Mouse (Mus musculus) heart, adult 2 months (tissue): ENCODE measurements at regions not wholly inside any gene's neighbourhood (a gene's known extent, or its start where the extent isn't known, plus 50 kb on each side); places are given as distances from the start of the nearest gene placed in this dataset.

Experiments
- DNase-seq, 2 experiments: peaks; one replicate each; pipeline ENCODE4 v3.0.0; 2021
- H3K27ac ChIP-seq: fragments of 200-600 bp; 2 replicates; pipeline ENCODE4 v1.8.1; 2022
- H3K27me3 ChIP-seq: fragments of 200-500 bp; 2 replicates; pipeline ENCODE4 v1.6.1; 2012; ENCODE audit warnings: mild to moderate bottlenecking, low read length, inconsistent platforms, mixed read lengths; ENCODE audit not compliant: control insufficient read depth, insufficient read depth
- H3K36me3 ChIP-seq: fragments of 200-500 bp; 2 replicates; pipeline ENCODE4 v1.6.1; 2012; ENCODE audit warnings: low read length, inconsistent platforms; ENCODE audit not compliant: control insufficient read depth, insufficient read depth
- H3K4me1 ChIP-seq: fragments of 200-500 bp; 2 replicates; pipeline ENCODE4 v1.6.1; 2011; ENCODE audit warnings: low read length; ENCODE audit not compliant: control insufficient read depth, insufficient read depth
- H3K4me3 ChIP-seq: fragments of 200-600 bp; 2 replicates; pipeline ENCODE4 v1.8.1; 2022
- H3K79me2 ChIP-seq: fragments of 200-500 bp; replicated peaks from 2 replicates; pipeline ENCODE4 v1.6.1; 2012; ENCODE audit warnings: mild to moderate bottlenecking, inconsistent platforms, low read length, moderate library complexity, mixed read lengths; ENCODE audit not compliant: control insufficient read depth, insufficient read depth
- H3K9ac ChIP-seq: fragments of 200-500 bp; 2 replicates; pipeline ENCODE4 v1.6.1; 2012; ENCODE audit warnings: low read depth, mild to moderate bottlenecking, control low read depth, inconsistent platforms, low read length, mixed read lengths
- CTCF ChIP-seq: fragments of 200-600 bp; IDR thresholded peaks from 2 replicates; pipeline ENCODE4 v1.8.1; 2022; ENCODE audit warnings: antibody characterized with exemption, mild to moderate bottlenecking, moderate library complexity
- EP300 ChIP-seq: fragments of 200-500 bp; IDR thresholded peaks from 2 replicates; pipeline ENCODE4 v1.6.1; 2011; ENCODE audit warnings: low read depth, low read length, control low read depth; ENCODE audit not compliant: insufficient read depth
- POLR2A ChIP-seq: fragments of 200-500 bp; IDR thresholded peaks from 2 replicates; pipeline ENCODE4 v1.6.1; 2011; ENCODE audit warnings: mild to moderate bottlenecking, low read depth, low read length, control low read depth; ENCODE audit not compliant: insufficient read depth
- WGBS: fragments of 180-500 bp; shearing (Covaris S2); methylation state at CpG from one replicate; pipeline ENCODE4 v1.1.7; 2018; 5-methylcytosine and 5-hydroxymethylcytosine counted together
- intact Hi-C: fragments of 180-260 bp; cut with DNase I; formaldehyde crosslinking; loops from one replicate; pipeline ENCODE4 v1.15.1; 2025

- no peak overlapping the region for H3K9ac ChIP-seq
- no peak overlapping the region for H3K27ac ChIP-seq
- no peak overlapping the region for H3K4me3 ChIP-seq
- DNase-seq: no peak
- H3K79me2 ChIP-seq: no peaks in the 10 kb centered on the region
- H3K4me1 ChIP-seq: no peaks in the 10 kb centered on the region
- H3K36me3 ChIP-seq: no peaks in the 10 kb centered on the region
- intact Hi-C loops: no loop called here
- no peak for TF ChIP-seq EP300
- TF ChIP-seq POLR2A: no peak
- TF ChIP-seq CTCF: no peak
- H3K27me3 ChIP-seq: no peaks in the 10 kb centered on the region
- WGBS: 84% methylated on average over 4 of the region's 4 CpGs
Measured at GRCm38 (mm10) chr14:46260291-46260980, 118.8 kb upstream of the Gm15217 start.

DNA sequence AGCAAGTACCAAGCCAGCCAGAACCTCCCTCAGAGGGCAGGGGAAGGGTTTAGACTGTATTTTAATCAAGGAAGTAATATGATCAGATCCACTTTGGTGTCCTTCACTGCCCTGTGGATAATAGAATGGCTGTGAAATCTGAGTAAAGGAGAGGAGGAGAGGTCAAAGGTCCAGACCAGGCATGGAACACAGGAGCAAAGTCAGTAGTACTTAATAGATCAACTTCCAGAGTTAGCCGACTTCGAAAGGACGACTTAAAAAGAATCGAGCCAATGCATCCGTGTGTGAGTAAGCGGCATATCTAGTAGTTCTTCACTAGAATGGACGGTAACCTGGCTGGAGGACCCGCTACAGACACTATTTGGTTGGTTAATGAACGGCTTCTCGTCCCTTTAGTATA, 103.8 kb upstream of the Gm15217 start:
- H3K27ac ChIP-seq: no peak overlapping the region
- 95% methylated on average over 10 of the region's 10 CpGs for WGBS
- H3K27me3 ChIP-seq: no peaks in the 10 kb centered on the region
- no peaks in the 10 kb centered on the region for H3K4me1 ChIP-seq
- no peaks in the 10 kb centered on the region for H3K36me3 ChIP-seq
- H3K4me3 ChIP-seq: no peak overlapping the region
- intact Hi-C loops: no loop called here
- H3K9ac ChIP-seq: no peak overlapping the region
- H3K79me2 ChIP-seq: no peaks in the 10 kb centered on the region
- DNase-seq: no peak
- no peak for TF ChIP-seq POLR2A

- no peak for DNase-seq
- no peaks in the 10 kb centered on the region for H3K79me2 ChIP-seq
- no peak overlapping the region for H3K9ac ChIP-seq
- H3K4me3 ChIP-seq: no peak overlapping the region
- H3K27me3 ChIP-seq: no peaks in the 10 kb centered on the region
- H3K36me3 ChIP-seq: no peaks in the 10 kb centered on the region
- H3K4me1 ChIP-seq: no peaks in the 10 kb centered on the region
- WGBS: 95% methylated on average over 6 of the region's 6 CpGs
- H3K27ac ChIP-seq: no peak overlapping the region
- intact Hi-C loops: no loop called here
- TF ChIP-seq POLR2A: no peak
- TF ChIP-seq CTCF: no peak
- TF ChIP-seq EP300: no peak
Measured at GRCm38 (mm10) chr14:46276926-46277831, 102.0 kb upstream of the Gm15217 start.

DNA sequence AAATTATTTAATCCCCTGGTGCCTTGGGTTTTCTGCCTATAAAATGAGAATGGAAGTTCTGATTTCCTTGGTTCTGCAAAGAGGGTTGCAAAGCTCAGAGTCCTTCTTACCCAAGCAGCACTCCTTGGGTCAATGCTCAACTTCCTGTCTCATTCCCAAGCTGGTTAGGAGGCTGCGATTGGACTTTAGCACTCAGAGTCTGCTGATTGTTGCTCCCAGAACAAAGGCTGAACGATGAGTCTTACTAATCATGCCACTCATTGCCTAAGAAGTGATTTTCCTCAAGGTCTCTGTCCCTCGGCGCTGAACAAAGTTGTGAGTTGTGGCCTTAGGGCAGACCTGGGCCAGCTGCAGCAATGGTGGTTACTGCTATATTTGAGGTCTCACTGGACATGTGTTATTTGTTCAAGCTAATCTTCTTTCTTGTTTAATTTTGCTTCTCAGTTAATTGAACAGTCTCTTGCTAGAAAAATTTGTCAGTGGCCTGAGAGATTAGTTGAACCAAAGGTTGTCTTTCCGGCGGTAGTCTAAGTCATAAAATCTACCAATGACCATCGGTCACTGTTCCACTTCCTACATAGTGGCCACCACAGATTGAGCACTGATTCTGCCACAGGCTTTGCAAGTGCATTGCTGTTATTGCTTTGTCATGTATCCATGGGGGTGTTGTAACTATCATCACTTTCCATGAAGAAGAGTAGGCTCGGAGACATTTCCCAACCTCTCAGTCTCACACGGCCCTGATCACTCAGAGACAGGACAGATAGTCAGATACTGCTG, 101.2 kb upstream of the Gm15217 start:
- Histone ChIP-seq H3K4me1 (no peaks in the 10 kb centered on the region), H3K4me3 (no peak overlapping the region), H3K27ac (no peak overlapping the region), H3K27me3 (no peaks in the 10 kb centered on the region), H3K9ac (no peak overlapping the region), H3K79me2 (no peaks in the 10 kb centered on the region), H3K36me3 (no peaks in the 10 kb centered on the region)
- no peak for DNase-seq
- WGBS: 87% methylated on average over 9 of the region's 9 CpGs
- TF ChIP-seq EP300: no peak
- no peak for TF ChIP-seq POLR2A
- no peak for TF ChIP-seq CTCF
- intact Hi-C loops: no loop called here

- WGBS: 58% methylated on average over 2 of the region's 2 CpGs
- Histone ChIP-seq H3K36me3 (no peaks in the 10 kb centered on the region), H3K9ac (no peak overlapping the region), H3K4me1 (peaks cover 2% of the 10 kb centered on the region; the same call in 1 of the 2 replicates), H3K79me2 (no peaks in the 10 kb centered on the region), H3K27me3 (no peaks in the 10 kb centered on the region), H3K27ac (no peak overlapping the region), H3K4me3 (no peak overlapping the region)
- no peak for DNase-seq
- intact Hi-C loops: no loop called here
- TF ChIP-seq POLR2A: no peak
- no peak for TF ChIP-seq CTCF
- no peak for TF ChIP-seq EP300
Measured at GRCm38 (mm10) chr14:46292398-46292797, 86.8 kb upstream of the Gm15217 start.
